8 mouse cellular contexts compared by ENCODE assay signal in genomic region chr2:49734013-49734780, GRCm38 (mm10). TPM values are rescaled to one million over a fixed set of nuclear protein-coding genes. Genes with fewer than 3 reads are reported as not detected.
DNase-seq lines count a peak whose midpoint lies in the region; ATAC-seq lines count a peak whose summit lies in the region.

No protein-coding gene starts in this region.

- WGBS in limb, embryonic 15.5 days = 24% methylated on average over 7 of the region's 7 CpGs
- 52% methylated on average over 7 of the region's 7 CpGs for WGBS in stomach, embryonic 16.5 days

- H3K9me3 ChIP-seq in limb, embryonic 15.5 days = no peaks in the 10 kb centered on the region
- H3K9me3 ChIP-seq in stomach, embryonic 16.5 days (replicated peaks; ENCODE audit: control insufficient read depth, low read length) = no peaks in the 10 kb centered on the region

- no peak overlapping the region for H3K9ac ChIP-seq in limb, embryonic 15.5 days
- H3K9ac ChIP-seq in stomach, embryonic 16.5 days (ENCODE audit: low read length) = no peak overlapping the region

- peaks cover 16% of the 10 kb centered on the region for H3K4me1 ChIP-seq in limb, embryonic 15.5 days
- H3K4me1 ChIP-seq in stomach, embryonic 16.5 days (ENCODE audit: control insufficient read depth, insufficient read depth, low read length) = peaks cover 6% of the 10 kb centered on the region; the same call in 1 of the 2 replicates

- H3K27me3 ChIP-seq in limb, embryonic 15.5 days = no peaks in the 10 kb centered on the region
- no peaks in the 10 kb centered on the region for H3K27me3 ChIP-seq in stomach, embryonic 16.5 days (ENCODE audit: control insufficient read depth, insufficient read depth, low read length)

- H3K27ac ChIP-seq in limb, embryonic 15.5 days = no peak overlapping the region; the same call in 1 of the 2 replicates
- no peak overlapping the region for H3K27ac ChIP-seq in stomach, embryonic 16.5 days (ENCODE audit: low read length)

- H3K4me2 ChIP-seq in limb, embryonic 15.5 days = peak overlapping the region; percentile 41
- no peak overlapping the region for H3K4me2 ChIP-seq in stomach, embryonic 16.5 days (ENCODE audit: low read depth, low read length)

- ATAC-seq in granulocyte monocyte progenitor cell, adult 5-6 weeks (replicated peaks; ENCODE audit: poor library complexity, severe bottlenecking) = peak; percentile 83
- ATAC-seq in limb, embryonic 15.5 days (ENCODE audit: insufficient number of reproducible peaks, low FRiP score, low TSS enrichment, low read depth) = no peak
- peak; percentile 65 for ATAC-seq in monocyte, adult 5-6 weeks (replicated peaks; ENCODE audit: insufficient number of reproducible peaks, low FRiP score, low TSS enrichment, poor library complexity, severe bottlenecking)
- 0 out of 2 replicates have a peak, but pooled peaks have one; percentile 27 for ATAC-seq in stomach, embryonic 16.5 days (ENCODE audit: insufficient read depth, low FRiP score)

- no peaks in the 10 kb centered on the region for H3K36me3 ChIP-seq in limb, embryonic 15.5 days
- H3K36me3 ChIP-seq in stomach, embryonic 16.5 days (ENCODE audit: control insufficient read depth, insufficient read depth, low read length) = no peaks in the 10 kb centered on the region

- peak; percentile 94 for DNase-seq in 3T3-L1 (ENCODE audit: low read depth, low spot score)
- peak; percentile 75 for DNase-seq in T-cell, adult 2 months (ENCODE audit: low spot score)
- DNase-seq in embryo, embryonic 10.5 days (ENCODE audit: low spot score) = peak; percentile 91
- DNase-seq in kidney, adult 11 months = peak; percentile 51

- peak overlapping the region; percentile 29 for H3K4me3 ChIP-seq in limb, embryonic 15.5 days
- H3K4me3 ChIP-seq in stomach, embryonic 16.5 days (replicated peaks; ENCODE audit: low read length) = no peak overlapping the region

RNA-seq across cellular contexts. Expression of gene Lypd6b, which starts 53.3 kb away (rescaled TPM):
- not detected in 2 replicates for total RNA-seq in granulocyte monocyte progenitor cell, adult 5-6 weeks (2014; fragmentation: Nextera tagmentation)
- 0.10 TPM in 1 of 2 replicates, not detected in the other for total RNA-seq in granulocyte monocyte progenitor cell, adult 5-6 weeks (2017)
- polyA plus RNA-seq in limb, embryonic 15.5 days (2015; fragmentation: Nextera tagmentation; extraction: Ambion mirVana) = 15.8 and 18.7 TPM in 2 replicates
- 0.68 to 1.5 TPM in 2 of 3 replicates, not detected in the other for total RNA-seq in monocyte, adult 5-6 weeks (2017)
- 20.8 and 26.4 TPM in 2 replicates for polyA plus RNA-seq in stomach, embryonic 16.5 days (2015; fragmentation: Nextera tagmentation; extraction: Ambion mirVana)
